Mouse (Mus musculus) midbrain, embryonic 15.5 days (tissue): Measurements from ENCODE around the gene Htra1. TPM values are rescaled to one million over a fixed set of nuclear protein-coding genes. Genes with fewer than 3 reads are reported as not detected.

ENCODE experiments used
- microRNA-seq: library from miRNA; unstranded; fragments of <30 nt; microRNA quantifications from one replicate; pipeline ENCODE4, GENCODE M21; 2016
- polyA plus RNA-seq: library from polyadenylated mRNA; unstranded; fragments of >200 nt; fragmentation: Nextera tagmentation; extraction: Ambion mirVana; gene quantifications from 2 replicates; pipeline ENCODE4 v1.2.1, GENCODE M21; 2015

Htra1 gene
- polyA plus RNA-seq, 1 experiment from 2014 or later = 15.4 TPM

Small RNA genes lying within 50 kb of the gene (microRNA-seq; reads per million reads assigned to microRNA genes)
- 1.3 reads per million for gene Mir7061

Other genes with a start within 250 kb of the Htra1 start
- gene Btbd16, start 162.0 kb upstream of the Htra1 start, polyA plus RNA-seq = not detected in 2 replicates
- gene Plekha1, start 70.4 kb upstream of the Htra1 start, polyA plus RNA-seq = 63.7 and 72.9 TPM in 2 replicates
- gene Dmbt1, start 95.9 kb downstream of the Htra1 start, polyA plus RNA-seq = 0.15 TPM in 1 of 2 replicates, not detected in the other
- not detected in 2 replicates for gene 4933402N03Rik, start 210.2 kb downstream of the Htra1 start, polyA plus RNA-seq
- not detected in 2 replicates for gene 5430419D17Rik, start 238.3 kb downstream of the Htra1 start, polyA plus RNA-seq